Mouse (Mus musculus) forebrain, embryonic 16.5 days (tissue): Measurements from ENCODE around the gene Myl6b. TPM values are rescaled to one million over a fixed set of nuclear protein-coding genes. Genes with fewer than 3 reads are reported as not detected.

Experiments used
- ATAC-seq: fragments of 200-750 bp; cut with Nextera tagmentation; 2 replicates; pipeline ENCODE4 v1.8.0; 2017; ENCODE audit warnings: mild to moderate bottlenecking, moderate library complexity
- H3K27ac ChIP-seq: fragments of 300-500 bp; sonication (generic); 2 replicates; pipeline ENCODE4 v1.5.1; 2014; ENCODE audit warnings: low read length, control low read depth
- H3K27me3 ChIP-seq: fragments of 300-500 bp; sonication (generic); replicated peaks from 2 replicates; pipeline ENCODE4 v1.6.1; 2014; ENCODE audit warnings: low read length; ENCODE audit not compliant: control insufficient read depth, insufficient read depth
- H3K36me3 ChIP-seq: fragments of 300-500 bp; sonication (generic); 2 replicates; pipeline ENCODE4 v1.6.1; 2014; ENCODE audit not compliant: control insufficient read depth, insufficient read depth
- H3K4me1 ChIP-seq: fragments of 300-500 bp; sonication (generic); replicated peaks from 2 replicates; pipeline ENCODE4 v1.6.1; 2014; ENCODE audit warnings: low read length; ENCODE audit not compliant: control insufficient read depth, insufficient read depth
- H3K4me2 ChIP-seq: fragments of 300-500 bp; sonication (generic); 2 replicates; pipeline ENCODE4 v1.6.1; 2014; ENCODE audit warnings: mild to moderate bottlenecking, low read length, control low read depth
- H3K4me3 ChIP-seq: fragments of 300-500 bp; sonication (generic); replicated peaks from 2 replicates; pipeline ENCODE4 v1.5.1; 2014; ENCODE audit warnings: mild to moderate bottlenecking, low read length, control low read depth
- H3K9ac ChIP-seq: fragments of 300-500 bp; sonication (generic); replicated peaks from 2 replicates; pipeline ENCODE4 v1.6.1; 2014; ENCODE audit warnings: low read depth, low read length, control low read depth
- H3K9me3 ChIP-seq: fragments of 300-500 bp; sonication (generic); 2 replicates; pipeline ENCODE4 v1.6.1; 2016; ENCODE audit warnings: low read length; ENCODE audit not compliant: control insufficient read depth
- WGBS: fragments of 180-500 bp; shearing (Covaris S2); extraction: QIAGEN DNeasy Blood & Tissue Kit; methylation state at CpG from one replicate; pipeline ENCODE4 v1.1.7; 2014; 5-methylcytosine and 5-hydroxymethylcytosine counted together
- polyA plus RNA-seq: library from polyadenylated mRNA; unstranded; fragments of >200 nt; fragmentation: Nextera tagmentation; extraction: Ambion mirVana; gene quantifications from 2 replicates; pipeline ENCODE4 v1.2.1, GENCODE M21; 2015

Myl6b gene
- polyA plus RNA-seq, result 5.4 and 5.9 TPM in 2 replicates

DNA sequence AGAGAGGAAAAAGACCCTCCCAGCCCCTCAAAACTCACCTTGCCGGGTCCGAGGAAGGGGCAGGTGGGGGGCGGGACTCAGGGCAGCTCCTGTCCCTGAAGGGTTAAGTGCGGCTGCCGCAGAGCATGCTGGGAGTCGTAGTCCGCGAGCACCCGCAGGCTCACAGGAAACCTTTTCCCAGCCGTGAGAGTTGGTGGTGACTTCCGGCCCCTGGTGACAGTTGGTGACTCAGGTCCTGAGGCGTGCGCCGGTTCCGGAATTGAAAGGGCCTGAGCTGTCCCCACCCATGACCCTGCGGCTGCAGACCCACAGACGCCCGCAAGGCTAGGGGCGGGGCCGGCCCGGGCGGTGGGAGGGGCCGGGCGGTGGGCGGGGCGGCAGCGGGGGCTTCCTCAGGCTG, at the start of gene Myl6b:
Myl6b (minus strand) TSS at position 96 of the 400 bp plus-strand sequence.
- Histone ChIP-seq H3K27me3 (no peaks in the 10 kb centered on the region), H3K9me3 (no peaks in the 10 kb centered on the region), H3K4me1 (peaks cover 24% of the 10 kb centered on the region), H3K4me3 (peak within 1 kb of the TSS; percentile 77), H3K36me3 (no peaks in the 10 kb centered on the region), H3K4me2 (peak within 1 kb of the TSS; percentile 92), H3K9ac (peak within 1 kb of the TSS; percentile 66), H3K27ac (peak within 1 kb of the TSS; percentile 67)
- ATAC-seq, result peak; percentile 70
- 0% methylated on average over 25 of the region's 27 CpGs for WGBS

DNA sequence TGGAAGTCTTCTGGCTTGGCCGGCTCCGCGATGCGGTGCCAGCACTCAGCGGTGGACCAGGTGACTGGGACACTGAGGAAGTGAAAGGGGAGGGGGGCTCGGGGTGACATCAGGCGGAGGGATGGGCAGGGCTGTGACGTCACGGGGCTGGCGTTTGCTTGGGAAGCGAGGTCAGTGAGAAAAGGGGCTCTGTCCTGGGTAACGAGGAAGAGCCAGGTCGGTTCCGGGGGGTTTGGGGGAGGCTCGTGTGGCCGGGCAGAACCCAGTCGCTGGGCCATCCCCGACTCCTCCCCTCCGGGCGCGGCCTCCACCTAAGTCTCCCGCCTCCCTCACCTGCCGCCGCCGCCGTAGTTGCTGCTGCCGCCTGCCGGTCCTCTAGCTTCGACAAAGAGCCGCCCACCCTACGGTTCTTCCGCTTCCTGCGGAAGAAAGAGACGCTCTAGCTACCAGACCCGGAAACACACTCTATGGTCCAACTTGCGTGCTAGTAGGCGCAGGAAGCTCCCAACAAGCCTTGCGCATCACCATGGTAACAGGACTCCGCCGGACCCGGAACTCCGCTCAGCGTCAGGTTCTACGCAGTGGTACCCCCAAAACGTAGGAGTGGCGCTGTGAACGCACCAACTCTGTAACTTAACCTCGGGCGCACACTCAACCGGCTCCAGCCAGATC, 49.0 kb upstream of the Myl6b start, which contains the start of gene Zc3h10:
Zc3h10 (minus strand) TSS at position 414 of the 672 bp plus-strand sequence.
- Histone ChIP-seq H3K9ac (peak within 1 kb of the TSS; percentile 85), H3K4me2 (peak within 1 kb of the TSS; percentile 80), H3K36me3 (peaks cover 20% of the 10 kb centered on the region), H3K4me1 (peaks cover 13% of the 10 kb centered on the region), H3K27ac (peak within 1 kb of the TSS; percentile 96), H3K27me3 (no peaks in the 10 kb centered on the region), H3K9me3 (no peaks in the 10 kb centered on the region), H3K4me3 (peak within 1 kb of the TSS; percentile 83)
- ATAC-seq, result peak; percentile 88
- WGBS, result under 1% methylated on average over 43 of the region's 50 CpGs

DNA sequence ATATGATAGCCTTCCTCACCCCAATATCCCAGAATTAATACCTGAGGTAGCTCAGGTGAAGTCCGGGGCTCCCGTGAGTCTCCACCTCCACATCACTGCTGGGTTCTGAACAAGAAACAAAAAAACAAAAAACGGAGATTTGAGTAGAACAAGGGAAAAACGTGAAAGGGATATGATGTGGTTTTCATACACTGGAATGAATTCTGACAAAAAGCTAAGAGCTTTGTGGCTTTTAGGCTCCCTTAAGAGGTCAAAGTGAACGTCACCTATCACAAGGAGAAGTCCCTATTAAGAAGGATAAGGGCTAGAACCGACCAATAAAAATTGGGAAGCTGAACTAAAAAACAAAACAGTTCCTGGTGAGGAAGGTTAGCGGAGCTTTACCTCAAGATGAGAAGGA, 48.3 kb upstream of the Myl6b start:
- ATAC-seq, result no peak
- Histone ChIP-seq H3K9me3 (no peaks in the 10 kb centered on the region), H3K4me3 (peak overlapping the region; percentile 83), H3K9ac (peak overlapping the region; percentile 85), H3K27ac (peak overlapping the region; percentile 96), H3K4me1 (peaks cover 13% of the 10 kb centered on the region), H3K4me2 (peak overlapping the region; percentile 80), H3K36me3 (peaks cover 20% of the 10 kb centered on the region), H3K27me3 (no peaks in the 10 kb centered on the region)
- WGBS, result 22% methylated on average over 7 of the region's 7 CpGs

DNA sequence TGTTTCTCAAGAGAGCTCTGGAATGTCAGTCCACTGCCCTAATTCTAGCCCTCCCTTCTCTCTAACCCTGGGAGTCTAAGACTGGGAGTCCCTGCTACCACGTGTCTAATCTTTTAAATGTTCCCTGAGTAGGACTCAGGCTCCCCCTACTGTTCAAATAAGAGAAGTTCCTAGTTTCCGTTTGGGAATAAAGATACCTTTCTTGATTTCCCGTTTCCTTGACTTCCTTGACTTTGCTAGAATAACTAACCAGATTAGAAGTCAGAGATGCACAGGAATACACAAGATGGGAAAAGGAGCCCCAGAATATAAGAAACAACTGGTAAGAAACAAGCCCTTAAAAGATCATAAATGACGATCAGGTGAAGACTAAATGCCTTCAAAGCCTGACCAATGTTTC, 47.9 kb upstream of the Myl6b start:
- Histone ChIP-seq H3K27me3 (no peaks in the 10 kb centered on the region), H3K4me1 (peaks cover 13% of the 10 kb centered on the region), H3K36me3 (peaks cover 20% of the 10 kb centered on the region), H3K4me2 (peak overlapping the region; percentile 80), H3K4me3 (peak overlapping the region; percentile 83), H3K27ac (no peak overlapping the region; the same call in 1 of the 2 replicates), H3K9ac (no peak overlapping the region; the same call in 1 of the 2 replicates), H3K9me3 (no peaks in the 10 kb centered on the region)
- WGBS, result 15% methylated on average over 4 of the region's 4 CpGs
- no peak for ATAC-seq

GRCm38 (mm10) chr10:128545570-128545898, 47.0 kb upstream of the Myl6b start:
- H3K9ac ChIP-seq, result no peak overlapping the region
- H3K4me2 ChIP-seq, result no peak overlapping the region
- 93% methylated on average over 3 of the region's 3 CpGs for WGBS
- no peaks in the 10 kb centered on the region for H3K9me3 ChIP-seq
- ATAC-seq, result no peak
- H3K36me3 ChIP-seq, result peaks cover 20% of the 10 kb centered on the region
- no peak overlapping the region for H3K4me3 ChIP-seq
- no peaks in the 10 kb centered on the region for H3K27me3 ChIP-seq
- peaks cover 13% of the 10 kb centered on the region for H3K4me1 ChIP-seq
- no peak overlapping the region for H3K27ac ChIP-seq

GRCm38 (mm10) chr10:128544674-128545569, 46.4 kb upstream of the Myl6b start:
- no peak for ATAC-seq
- H3K36me3 ChIP-seq, result peaks cover 20% of the 10 kb centered on the region

DNA sequence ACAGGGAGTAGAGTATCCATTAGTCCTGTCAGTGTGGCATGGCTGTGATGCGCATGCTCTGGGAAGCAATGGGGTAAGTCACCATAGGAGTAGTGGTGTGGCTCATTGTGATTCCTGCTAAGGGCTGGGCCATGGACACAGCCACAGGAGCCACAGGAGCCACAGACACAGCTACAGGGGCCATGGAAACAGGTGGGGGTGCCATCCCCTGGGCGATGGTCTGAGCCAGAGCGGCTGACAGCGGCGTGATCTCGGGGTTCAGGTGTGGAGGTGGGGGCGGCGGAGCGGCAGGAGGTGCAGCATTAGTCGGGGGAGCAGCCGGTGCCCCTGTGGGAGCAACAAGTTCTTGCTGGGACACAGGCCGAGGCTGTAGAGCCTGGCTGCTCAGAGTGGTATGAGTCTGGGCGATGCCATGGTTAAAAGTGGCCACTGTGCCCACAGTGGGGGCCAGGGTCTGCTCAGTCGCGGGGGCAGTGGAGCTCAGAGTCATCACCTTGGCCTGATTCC, 45.7 kb upstream of the Myl6b start:
- peaks cover 20% of the 10 kb centered on the region for H3K36me3 ChIP-seq
- no peak overlapping the region for H3K9ac ChIP-seq
- no peak overlapping the region for H3K27ac ChIP-seq
- no peak for ATAC-seq
- H3K4me3 ChIP-seq, result no peak overlapping the region
- H3K9me3 ChIP-seq, result no peaks in the 10 kb centered on the region
- WGBS, result 97% methylated on average over 15 of the region's 15 CpGs
- H3K4me2 ChIP-seq, result no peak overlapping the region
- peaks cover 13% of the 10 kb centered on the region for H3K4me1 ChIP-seq
- H3K27me3 ChIP-seq, result no peaks in the 10 kb centered on the region

More at GRCm38 (mm10) chr10:128544674-128545569, 46.4 kb upstream of the Myl6b start:
- WGBS, result 96% methylated on average over 37 of the region's 37 CpGs
- no peak overlapping the region for H3K4me3 ChIP-seq
- H3K9ac ChIP-seq, result no peak overlapping the region
- H3K4me1 ChIP-seq, result peaks cover 13% of the 10 kb centered on the region
- H3K27me3 ChIP-seq, result no peaks in the 10 kb centered on the region
- no peak overlapping the region for H3K4me2 ChIP-seq
- no peaks in the 10 kb centered on the region for H3K9me3 ChIP-seq
- no peak overlapping the region for H3K27ac ChIP-seq

- Histone ChIP-seq H3K9ac (no peak overlapping the region), H3K4me2 (no peak overlapping the region), H3K4me3 (no peak overlapping the region), H3K9me3 (no peaks in the 10 kb centered on the region), H3K36me3 (peaks cover 20% of the 10 kb centered on the region), H3K27me3 (no peaks in the 10 kb centered on the region), H3K27ac (no peak overlapping the region), H3K4me1 (peaks cover 13% of the 10 kb centered on the region)
- WGBS, result 78% methylated on average over 2 of the region's 2 CpGs
- no peak for ATAC-seq
Measured at GRCm38 (mm10) chr10:128543100-128543499, 44.6 kb upstream of the Myl6b start.

GRCm38 (mm10) chr10:128538340-128538870, 39.9 kb upstream of the Myl6b start:
- ATAC-seq, result no peak

More at GRCm38 (mm10) chr10:128538340-128538870, 39.9 kb upstream of the Myl6b start:
- Histone ChIP-seq H3K9ac (no peak overlapping the region), H3K27me3 (no peaks in the 10 kb centered on the region), H3K9me3 (no peaks in the 10 kb centered on the region), H3K4me2 (no peak overlapping the region), H3K36me3 (peaks cover 2% of the 10 kb centered on the region), H3K27ac (no peak overlapping the region), H3K4me1 (peaks cover 6% of the 10 kb centered on the region; the same call in 1 of the 2 replicates), H3K4me3 (no peak overlapping the region)
- WGBS, result 88% methylated on average over 1 of the region's 1 CpGs
